Mouse (Mus musculus) lung, postnatal 0 days (tissue): ENCODE measurements around the gene Ext2.

Experiments
- CTCF ChIP-seq: IDR thresholded peaks from 2 replicates; pipeline ENCODE4 v1.5.1; 2016; ENCODE audit warnings: antibody characterized with exemption, mild to moderate bottlenecking
- EP300 ChIP-seq: IDR thresholded peaks from 2 replicates; pipeline ENCODE4 v1.6.1; 2016; ENCODE audit warnings: antibody characterized with exemption, mild to moderate bottlenecking, control low read depth

- TF ChIP-seq CTCF (peak; percentile 91), EP300 (no peak)
Measured at GRCm38 (mm10) chr2:93811812-93812211, 10.6 kb downstream of the Ext2 start.
